Mouse (Mus musculus): Measurements from ENCODE around the gene Sema3g. TPM values are rescaled to one million over a fixed set of nuclear protein-coding genes. Genes with fewer than 3 reads are reported as not detected.

Gene Sema3g
- not detected for polyA plus RNA-seq (2014; fragmentation: Illumina TruSeq; extraction: RNeasy Lipid Tissue Mini Kit (QIAGEN cat#74804); ENCODE audit: low read depth, low replicate concordance)

DNA sequence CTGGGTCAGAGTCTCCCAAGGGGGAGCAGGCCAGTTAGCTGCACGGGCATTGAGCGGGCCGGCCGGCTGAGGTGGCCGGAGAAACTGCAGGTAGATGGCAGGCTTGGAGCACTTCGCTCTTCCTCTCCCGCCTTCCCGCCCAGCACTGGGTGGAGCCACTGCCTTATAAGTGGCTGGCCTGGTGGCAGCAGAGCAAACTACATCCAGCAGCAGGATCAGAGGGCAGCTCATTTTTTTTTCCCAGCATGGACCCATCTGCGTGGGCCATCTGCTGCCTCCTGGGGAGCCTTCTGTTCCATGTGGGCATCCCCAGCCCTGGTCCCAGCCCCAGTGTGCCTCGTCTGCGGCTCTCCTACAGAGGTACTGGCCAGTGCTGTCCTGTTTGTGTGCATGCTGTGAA, at the start of gene Sema3g:
Sema3g (plus strand) TSS at position 195 of the 400 bp plus-strand sequence.

DNA sequence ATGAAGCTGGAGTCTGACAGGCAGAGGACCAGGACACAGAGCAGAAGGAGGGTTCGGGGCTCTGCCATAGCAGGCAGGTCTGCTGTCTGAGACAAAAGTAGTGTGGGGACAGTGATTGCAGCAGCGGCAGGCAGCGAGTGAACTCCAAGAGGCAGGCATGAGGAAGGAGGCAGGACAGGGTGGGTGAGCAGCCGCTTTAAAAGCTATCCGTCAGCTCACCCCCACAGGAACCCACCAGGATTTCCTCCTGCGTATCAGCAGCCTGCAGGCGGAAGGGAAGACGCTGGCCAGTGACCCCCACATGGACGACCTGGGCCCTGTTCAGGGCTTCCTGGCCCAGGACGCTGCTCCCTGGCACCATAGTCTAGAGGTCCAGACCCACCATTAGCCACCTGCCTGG, 49.2 kb upstream of the Sema3g start, which contains the start of gene Stab1:
Stab1 (minus strand) TSS at position 217 of the 400 bp plus-strand sequence.

GRCm38 (mm10) chr14:31208084-31208483, 9.6 kb upstream of the Sema3g start, which contains the start of gene Tnnc1:
TSS of gene Tnnc1 (plus strand) at chr14:31208312.

GRCm38 (mm10) chr14:31216846-31217245, 814 bp upstream of the Sema3g start, which contains the start of gene Nisch:
TSS of gene Nisch (minus strand) at chr14:31216946.

GRCm38 (mm10) chr14:31251084-31251604, 33.5 kb downstream of the Sema3g start, which contains the start of the genes Phf7 and Bap1:
TSS of gene Phf7 (minus strand) at chr14:31251317.
TSS of gene Bap1 (plus strand) at chr14:31251450.

Other genes with a start within 250 kb of the Sema3g start
- 24.5 TPM for gene Glt8d1, start 216.5 kb upstream of the Sema3g start, polyA plus RNA-seq (2014; fragmentation: Illumina TruSeq; extraction: RNeasy Lipid Tissue Mini Kit (QIAGEN cat#74804); ENCODE audit: low read depth, low replicate concordance)
- 263 TPM for gene Spcs1, start 216.2 kb upstream of the Sema3g start, polyA plus RNA-seq (2014; fragmentation: Illumina TruSeq; extraction: RNeasy Lipid Tissue Mini Kit (QIAGEN cat#74804); ENCODE audit: low read depth, low replicate concordance)
- gene Pbrm1, start 198.7 kb upstream of the Sema3g start, polyA plus RNA-seq (2014; fragmentation: Illumina TruSeq; extraction: RNeasy Lipid Tissue Mini Kit (QIAGEN cat#74804); ENCODE audit: low read depth, low replicate concordance) = 18.6 TPM
- gene Gnl3, start 198.7 kb upstream of the Sema3g start, polyA plus RNA-seq (2014; fragmentation: Illumina TruSeq; extraction: RNeasy Lipid Tissue Mini Kit (QIAGEN cat#74804); ENCODE audit: low read depth, low replicate concordance) = 73.8 TPM
- 5.5 TPM for gene Smim4, start 88.9 kb upstream of the Sema3g start, polyA plus RNA-seq (2014; fragmentation: Illumina TruSeq; extraction: RNeasy Lipid Tissue Mini Kit (QIAGEN cat#74804); ENCODE audit: low read depth, low replicate concordance)
- not detected for gene Nt5dc2, start 86.8 kb upstream of the Sema3g start, polyA plus RNA-seq (2014; fragmentation: Illumina TruSeq; extraction: RNeasy Lipid Tissue Mini Kit (QIAGEN cat#74804); ENCODE audit: low read depth, low replicate concordance)
- 10.0 TPM for gene Stab1, start 49.2 kb upstream of the Sema3g start, polyA plus RNA-seq (2014; fragmentation: Illumina TruSeq; extraction: RNeasy Lipid Tissue Mini Kit (QIAGEN cat#74804); ENCODE audit: low read depth, low replicate concordance)
- gene Tnnc1, start 9.5 kb upstream of the Sema3g start, polyA plus RNA-seq (2014; fragmentation: Illumina TruSeq; extraction: RNeasy Lipid Tissue Mini Kit (QIAGEN cat#74804); ENCODE audit: low read depth, low replicate concordance) = 0.87 TPM
- gene Nisch, start 914 bp upstream of the Sema3g start, polyA plus RNA-seq (2014; fragmentation: Illumina TruSeq; extraction: RNeasy Lipid Tissue Mini Kit (QIAGEN cat#74804); ENCODE audit: low read depth, low replicate concordance) = 33.3 TPM
- gene Phf7, start 33.5 kb downstream of the Sema3g start, polyA plus RNA-seq (2014; fragmentation: Illumina TruSeq; extraction: RNeasy Lipid Tissue Mini Kit (QIAGEN cat#74804); ENCODE audit: low read depth, low replicate concordance) = 9.4 TPM
- 4.4 TPM for gene Bap1, start 33.6 kb downstream of the Sema3g start, polyA plus RNA-seq (2014; fragmentation: Illumina TruSeq; extraction: RNeasy Lipid Tissue Mini Kit (QIAGEN cat#74804); ENCODE audit: low read depth, low replicate concordance)
- not detected for gene Dnah1, start 106.0 kb downstream of the Sema3g start, polyA plus RNA-seq (2014; fragmentation: Illumina TruSeq; extraction: RNeasy Lipid Tissue Mini Kit (QIAGEN cat#74804); ENCODE audit: low read depth, low replicate concordance)
- 53.0 TPM for gene Capn7, start 118.8 kb downstream of the Sema3g start, polyA plus RNA-seq (2014; fragmentation: Illumina TruSeq; extraction: RNeasy Lipid Tissue Mini Kit (QIAGEN cat#74804); ENCODE audit: low read depth, low replicate concordance)
- 53.7 TPM for gene Sh3bp5, start 218.2 kb downstream of the Sema3g start, polyA plus RNA-seq (2014; fragmentation: Illumina TruSeq; extraction: RNeasy Lipid Tissue Mini Kit (QIAGEN cat#74804); ENCODE audit: low read depth, low replicate concordance)

Data from liver, adult 10 weeks (tissue).